Mouse (Mus musculus) megakaryocyte-erythroid progenitor cell, adult 5 weeks (primary cell): ENCODE data around the gene Pfdn4. TPM values are rescaled to one million over a fixed set of nuclear protein-coding genes. Genes with fewer than 3 reads are reported as not detected.

ENCODE experiments used
- polyA plus RNA-seq: library from polyadenylated mRNA; stranded (reverse); fragments of >175 nt; gene quantifications from 2 replicates; pipeline ENCODE4 v1.2.3, GENCODE M21; 2012

Gene Pfdn4
- 5.0 and 9.5 TPM in 2 replicates for polyA plus RNA-seq

DNA sequence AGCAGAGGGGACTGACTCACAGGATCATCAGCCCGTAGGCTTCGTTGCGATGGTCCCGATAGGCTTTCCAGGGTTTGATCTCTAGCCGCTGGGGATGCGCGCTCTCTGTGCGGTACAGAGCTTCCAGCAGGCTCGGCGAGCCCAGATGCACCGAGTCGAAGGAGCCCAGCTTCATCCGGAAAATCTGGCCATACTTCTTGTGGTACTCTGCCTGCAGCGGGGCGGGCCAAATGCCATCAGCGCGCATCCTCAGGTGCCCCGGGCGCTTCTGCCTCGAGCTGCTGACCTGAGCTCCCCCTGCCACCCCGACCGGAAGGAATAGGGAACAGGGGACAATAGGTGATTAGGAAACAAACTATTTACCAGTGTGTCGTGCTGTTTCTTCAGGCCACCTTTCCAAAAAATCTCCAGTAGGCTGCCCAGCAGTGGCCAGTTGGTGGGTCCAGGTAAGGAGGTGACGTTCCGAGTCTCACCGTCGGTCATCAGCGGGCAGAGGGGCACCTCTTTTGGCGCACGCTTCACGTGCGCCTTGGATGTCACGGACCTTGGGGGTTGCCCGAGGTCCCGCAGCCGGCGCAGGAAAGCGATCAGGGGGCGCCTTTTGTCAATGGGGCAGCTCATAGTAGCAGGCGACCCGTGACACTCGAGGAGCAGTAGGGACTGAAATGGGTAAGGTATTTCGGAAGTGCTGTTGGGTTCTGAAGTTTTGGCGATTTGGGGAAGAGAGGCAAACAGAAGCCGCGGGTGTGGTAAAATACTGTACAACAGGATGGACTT is at the start of gene Pfdn4:
Pfdn4 (plus strand) TSS at position 275 of the 777 bp plus-strand sequence.

DNA sequence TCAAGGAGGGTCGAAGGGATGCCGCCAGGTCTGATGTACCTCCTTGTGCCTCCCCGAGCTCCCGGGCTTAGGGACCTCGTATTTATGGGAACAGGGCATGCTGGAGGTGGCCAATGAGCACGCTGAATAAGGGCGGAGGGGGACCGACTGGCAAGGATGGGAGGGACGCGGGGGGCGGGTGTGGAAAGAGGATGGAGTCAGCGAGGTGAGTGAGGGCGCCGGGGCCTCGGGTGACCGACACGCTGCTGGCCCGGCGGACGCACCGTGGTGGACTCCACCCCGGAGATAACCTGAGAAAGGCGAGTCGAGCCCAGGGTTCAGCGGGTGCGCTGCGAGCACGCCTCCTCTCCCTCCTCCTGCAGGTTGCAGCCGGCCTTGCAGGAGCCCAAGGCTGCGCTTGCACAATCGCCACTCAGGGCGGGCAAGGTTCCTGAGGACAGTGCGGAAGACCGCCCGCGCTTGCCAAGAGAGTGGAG is 901 bp downstream of the Pfdn4 start, which contains the start of gene Cyp24a1:
Cyp24a1 (minus strand) TSS at position 55 of the 476 bp plus-strand sequence.

Other genes with a start within 250 kb of the Pfdn4 start
- 2.7 and 5.7 TPM in 2 replicates for gene Bcas1, start 68.6 kb upstream of the Pfdn4 start, polyA plus RNA-seq
- gene Cyp24a1, start 717 bp downstream of the Pfdn4 start, polyA plus RNA-seq, result not detected in 2 replicates
- gene 4930470P17Rik, start 105.6 kb downstream of the Pfdn4 start, polyA plus RNA-seq, result not detected in 2 replicates
- not detected in 2 replicates for gene Dok5, start 235.4 kb downstream of the Pfdn4 start, polyA plus RNA-seq